Mouse (Mus musculus): ENCODE measurements around the gene St6galnac5.

DNA sequence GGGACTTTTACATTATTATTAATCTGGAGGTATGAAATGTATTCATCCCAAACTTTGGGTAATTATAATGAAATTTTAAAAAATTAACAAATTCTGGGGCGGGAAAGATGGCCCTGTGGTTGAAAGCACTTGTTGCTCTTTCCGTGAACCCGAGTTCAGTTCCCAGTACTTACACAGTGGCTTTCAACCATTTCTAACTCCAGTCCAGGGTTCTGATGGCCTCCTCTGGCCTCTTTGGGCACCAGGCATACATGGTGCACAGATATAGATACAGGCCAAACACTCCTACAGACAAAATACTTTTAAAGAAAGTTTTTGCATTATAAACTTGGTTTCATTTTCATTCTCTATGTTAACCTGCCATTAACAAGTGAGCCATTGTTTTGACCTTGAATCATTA is 68.4 kb downstream of the St6galnac5 start:
- no peak for TF ChIP-seq FLI1 (IDR thresholded peaks at IDR 0.05; ENCODE audit: low read length)
- no peak for TF ChIP-seq GATA1 (IDR thresholded peaks at IDR 0.05; ENCODE audit: borderline replicate concordance, low read length)
